Mouse (Mus musculus) liver, postnatal 0 days (tissue): ENCODE data around the gene Pacrg. TPM values are rescaled to one million over a fixed set of nuclear protein-coding genes. Genes with fewer than 3 reads are reported as not detected.

Experiments used
- ATAC-seq: fragments of 200-750 bp; cut with Nextera tagmentation; 2 replicates; pipeline ENCODE4 v1.8.0; 2017; ENCODE audit warnings: mild to moderate bottlenecking, moderate library complexity
- DNase-seq: peaks from one replicate; pipeline ENCODE4 v3.0.0-alpha.2; 2016
- H3K27ac ChIP-seq: fragments of 300-500 bp; sonication (generic); 2 replicates; pipeline ENCODE4 v1.5.1; 2014; ENCODE audit warnings: antibody characterized with exemption, moderate library complexity, mild to moderate bottlenecking, low read depth
- H3K27me3 ChIP-seq: fragments of 300-500 bp; sonication (generic); 2 replicates; pipeline ENCODE4 v1.6.1; 2014; ENCODE audit warnings: low read length, control low read depth, mixed read lengths; ENCODE audit not compliant: insufficient read depth
- H3K36me3 ChIP-seq: fragments of 300-500 bp; sonication (generic); replicated peaks from 2 replicates; pipeline ENCODE4 v1.6.1; 2014; ENCODE audit warnings: mild to moderate bottlenecking, control low read depth, low read length, moderate library complexity, mixed read lengths; ENCODE audit not compliant: insufficient read depth
- H3K4me1 ChIP-seq: fragments of 300-500 bp; sonication (generic); 2 replicates; pipeline ENCODE4 v1.6.1; 2014; ENCODE audit warnings: antibody characterized with exemption, mild to moderate bottlenecking, control low read depth; ENCODE audit not compliant: insufficient read depth
- H3K4me2 ChIP-seq: fragments of 300-500 bp; sonication (generic); 2 replicates; pipeline ENCODE4 v1.6.1; 2014; ENCODE audit warnings: low read depth, mild to moderate bottlenecking, low read length, moderate library complexity, mixed read lengths
- H3K4me3 ChIP-seq: fragments of 300-500 bp; sonication (generic); 2 replicates; pipeline ENCODE4 v1.5.1; 2014; ENCODE audit warnings: low read depth, low read length
- H3K9ac ChIP-seq: fragments of 300-500 bp; sonication (generic); replicated peaks from 2 replicates; pipeline ENCODE4 v1.6.1; 2014; ENCODE audit warnings: mild to moderate bottlenecking, moderate library complexity
- H3K9me3 ChIP-seq: fragments of 300-500 bp; sonication (generic); 2 replicates; pipeline ENCODE4 v1.6.1; 2016; ENCODE audit warnings: mild to moderate bottlenecking, control low read depth, low read length, mixed read lengths
- CTCF ChIP-seq: sonication (generic); IDR thresholded peaks from 2 replicates; pipeline ENCODE4 v1.5.1; 2016; ENCODE audit warnings: antibody characterized with exemption, low read depth
- EP300 ChIP-seq: IDR thresholded peaks from 2 replicates; pipeline ENCODE4 v1.6.1; 2016; ENCODE audit warnings: antibody characterized with exemption, low read depth, mild to moderate bottlenecking
- WGBS: fragments of 180-500 bp; shearing (Covaris S2); extraction: QIAGEN DNeasy Blood & Tissue Kit; methylation state at CpG from one replicate; pipeline ENCODE4 v1.1.7; 2014; ENCODE audit not compliant: insufficient replicate concordance; 5-methylcytosine and 5-hydroxymethylcytosine counted together
- polyA plus RNA-seq: library from polyadenylated mRNA; unstranded; fragments of >200 nt; fragmentation: Nextera tagmentation; extraction: Ambion mirVana; gene quantifications from 2 replicates; pipeline ENCODE4 v1.2.1, GENCODE M21; 2015

The Pacrg gene
- polyA plus RNA-seq, 1 experiment from 2014 or later, result not detected

GRCm38 (mm10) chr17:10500795-10501432 lies 339.2 kb downstream of the Pacrg start:
- no peaks in the 10 kb centered on the region for H3K36me3 ChIP-seq
- H3K4me1 ChIP-seq, result peaks cover 6% of the 10 kb centered on the region; the same call in 1 of the 2 replicates
- H3K27me3 ChIP-seq, result no peaks in the 10 kb centered on the region
- peak overlapping the region; percentile 1; the same call in 1 of the 2 replicates for H3K4me2 ChIP-seq
- TF ChIP-seq CTCF (peak; percentile 69), EP300 (no peak)
- 33% methylated on average over 12 of the region's 12 CpGs for WGBS
- DNase-seq, result peak; percentile 47
- H3K9ac ChIP-seq, result no peak overlapping the region
- ATAC-seq, result peak; percentile 95
- no peaks in the 10 kb centered on the region for H3K9me3 ChIP-seq
- 0 out of 2 replicates have a peak overlapping the region, but pooled peaks have one; percentile 35 for H3K27ac ChIP-seq
- no peak overlapping the region for H3K4me3 ChIP-seq

DNA sequence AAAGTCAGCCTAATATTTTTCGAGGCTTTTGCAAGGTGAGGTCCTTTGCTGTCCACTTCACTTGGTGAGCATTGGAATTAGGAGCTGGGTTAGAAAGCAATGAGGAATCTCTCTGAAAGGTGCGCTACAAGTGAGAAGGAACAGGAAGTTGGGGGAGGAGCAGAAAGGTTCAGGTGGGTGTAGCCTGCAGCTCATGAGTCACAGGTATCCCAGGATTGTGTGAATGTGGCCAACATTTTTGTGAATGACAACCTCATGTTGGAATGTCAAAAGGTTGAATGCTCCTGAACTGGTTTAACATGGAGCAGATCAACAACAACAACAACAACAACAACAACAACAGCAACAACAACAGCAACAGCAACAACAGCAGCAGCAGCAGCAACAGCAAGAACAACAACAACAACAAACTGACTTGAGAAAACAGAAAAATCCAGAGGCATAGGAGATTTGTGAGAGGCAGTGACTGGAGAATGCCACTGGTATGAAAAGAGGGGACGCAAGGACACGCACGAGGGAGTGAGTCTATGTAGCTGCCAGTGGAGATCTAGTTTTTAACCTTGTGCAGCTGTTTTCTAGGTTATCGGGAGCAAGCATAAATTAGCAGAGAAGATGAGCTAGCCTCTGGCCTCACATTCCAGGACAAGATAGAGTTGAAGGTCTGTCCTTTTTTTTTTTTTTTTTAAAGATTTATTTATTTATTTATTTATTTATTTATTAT lies 341.0 kb downstream of the Pacrg start:
- no peak overlapping the region for H3K4me2 ChIP-seq
- DNase-seq, result no peak
- H3K27ac ChIP-seq, result no peak overlapping the region
- H3K4me1 ChIP-seq, result peaks cover 6% of the 10 kb centered on the region; the same call in 1 of the 2 replicates
- no peak for TF ChIP-seq EP300
- TF ChIP-seq CTCF, result no peak
- no peaks in the 10 kb centered on the region for H3K9me3 ChIP-seq
- no peaks in the 10 kb centered on the region for H3K27me3 ChIP-seq
- H3K4me3 ChIP-seq, result no peak overlapping the region
- no peak for ATAC-seq
- no peak overlapping the region for H3K9ac ChIP-seq
- H3K36me3 ChIP-seq, result no peaks in the 10 kb centered on the region
- WGBS, result 75% methylated on average over 6 of the region's 6 CpGs

DNA sequence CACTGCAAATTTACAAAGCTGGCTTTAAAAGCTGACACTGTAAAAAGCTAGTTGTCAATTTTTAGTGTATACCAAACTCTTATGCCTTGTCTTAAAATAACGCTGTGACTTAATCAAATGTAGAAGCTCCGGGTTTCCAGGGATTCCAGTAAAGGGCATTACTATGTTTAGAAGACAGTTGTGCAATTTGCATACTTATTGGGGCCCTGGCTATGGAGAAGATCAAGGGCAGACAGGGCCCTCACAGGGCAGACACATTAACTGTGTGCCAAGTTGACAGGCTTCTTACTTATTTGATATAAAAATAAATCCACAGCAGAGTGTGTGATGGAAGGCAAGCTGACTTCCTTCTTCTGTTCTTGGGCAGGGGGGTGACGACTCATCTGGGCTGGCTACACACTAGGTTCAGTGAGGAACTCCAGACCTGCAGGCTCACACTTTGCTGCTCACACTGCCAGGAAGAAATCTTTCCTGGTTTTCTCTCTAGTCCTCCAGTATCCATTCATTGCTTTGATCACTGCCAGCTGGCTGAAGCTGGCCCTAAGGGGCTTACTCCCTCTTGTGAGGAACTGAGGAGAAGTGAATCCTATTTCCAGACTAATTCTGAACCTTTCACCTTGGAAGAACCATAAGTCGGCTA lies 342.2 kb downstream of the Pacrg start:
- Histone ChIP-seq H3K9me3 (no peaks in the 10 kb centered on the region), H3K27me3 (no peaks in the 10 kb centered on the region), H3K36me3 (no peaks in the 10 kb centered on the region), H3K4me2 (no peak overlapping the region), H3K4me3 (no peak overlapping the region), H3K27ac (no peak overlapping the region), H3K4me1 (peaks cover 6% of the 10 kb centered on the region; the same call in 1 of the 2 replicates), H3K9ac (no peak overlapping the region)
- ATAC-seq (no peak), DNase-seq (no peak)
- 47% methylated on average over 4 of the region's 4 CpGs for WGBS
- no peak for TF ChIP-seq EP300
- no peak for TF ChIP-seq CTCF

DNA sequence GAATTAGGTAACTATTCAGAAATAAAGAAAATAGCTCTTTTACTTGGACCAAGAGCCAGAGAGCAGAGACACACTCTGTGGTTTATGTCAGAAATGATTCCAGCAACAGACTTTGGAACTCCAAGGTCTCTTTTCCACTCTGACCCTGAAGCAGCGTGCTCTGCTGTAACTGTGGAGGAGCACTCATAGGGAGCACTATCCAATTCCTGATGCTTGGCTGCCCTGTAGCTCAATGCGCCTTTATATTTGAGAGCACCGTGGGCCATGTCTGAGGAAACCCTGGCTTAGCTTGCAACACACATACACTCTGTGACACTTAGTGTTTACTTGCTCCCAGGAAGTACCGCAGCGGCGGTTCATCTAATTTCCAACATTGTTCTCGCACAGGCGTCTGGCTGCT lies 344.0 kb downstream of the Pacrg start:
- Histone ChIP-seq H3K4me2 (no peak overlapping the region), H3K9me3 (no peaks in the 10 kb centered on the region), H3K4me1 (no peaks in the 10 kb centered on the region), H3K36me3 (no peaks in the 10 kb centered on the region), H3K27ac (no peak overlapping the region), H3K9ac (no peak overlapping the region), H3K27me3 (no peaks in the 10 kb centered on the region), H3K4me3 (no peak overlapping the region)
- no peak for TF ChIP-seq CTCF
- no peak for TF ChIP-seq EP300
- 71% methylated on average over 8 of the region's 8 CpGs for WGBS
- DNase-seq, result no peak
- peak; percentile 35 for ATAC-seq

DNA sequence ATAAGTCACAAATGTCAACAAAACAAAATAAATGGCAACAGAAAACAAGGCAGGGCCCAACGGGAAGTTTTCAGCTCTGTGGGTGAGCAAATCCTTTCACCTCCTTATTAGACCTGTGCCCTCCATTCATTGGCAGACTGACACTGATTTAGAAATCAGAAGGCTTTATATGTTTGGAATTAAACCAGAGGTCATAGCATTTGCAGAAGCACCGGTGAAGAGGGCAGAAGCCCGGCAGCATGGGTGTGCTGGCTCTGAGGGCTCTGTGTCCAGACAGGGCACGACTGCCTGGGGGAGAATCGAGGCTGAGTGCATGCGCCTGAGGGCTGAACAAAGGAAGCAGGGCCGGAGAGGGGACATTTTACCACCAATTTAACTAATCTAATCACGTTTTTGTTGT lies 344.5 kb downstream of the Pacrg start:
- Histone ChIP-seq H3K9ac (no peak overlapping the region), H3K4me1 (no peaks in the 10 kb centered on the region), H3K4me3 (no peak overlapping the region), H3K36me3 (no peaks in the 10 kb centered on the region), H3K27me3 (no peaks in the 10 kb centered on the region), H3K27ac (no peak overlapping the region), H3K4me2 (no peak overlapping the region), H3K9me3 (no peaks in the 10 kb centered on the region)
- DNase-seq (no peak), ATAC-seq (no peak)
- TF ChIP-seq EP300 (no peak), CTCF (no peak)
- 66% methylated on average over 8 of the region's 8 CpGs for WGBS

GRCm38 (mm10) chr17:10493124-10493523 lies 347.0 kb downstream of the Pacrg start:
- Histone ChIP-seq H3K27me3 (no peaks in the 10 kb centered on the region), H3K36me3 (no peaks in the 10 kb centered on the region), H3K9ac (no peak overlapping the region), H3K4me1 (no peaks in the 10 kb centered on the region), H3K4me3 (no peak overlapping the region), H3K27ac (no peak overlapping the region), H3K4me2 (no peak overlapping the region), H3K9me3 (no peaks in the 10 kb centered on the region)
- no peak for ATAC-seq
- TF ChIP-seq EP300, result no peak
- TF ChIP-seq CTCF, result peak; percentile 74
- 31% methylated on average over 3 of the region's 3 CpGs for WGBS
- DNase-seq, result no peak
